Mouse (Mus musculus) myocyte (in vitro differentiated cells): Measurements from ENCODE around the gene Rps27rt.

ENCODE experiments used
- CEBPB ChIP-seq: IDR thresholded peaks from 2 replicates; pipeline ENCODE4 v1.6.1; 2011; ENCODE audit warnings: mild to moderate bottlenecking, moderate library complexity; ENCODE audit not compliant: poor library complexity, insufficient read depth, severe bottlenecking
- MAX ChIP-seq: IDR thresholded peaks from one replicate; pipeline ENCODE4 v1.6.1; 2011; ENCODE audit warnings: low read depth, mild to moderate bottlenecking, control low read depth
- MYOD1 ChIP-seq, 3 experiments: IDR thresholded peaks; one replicate each; pipeline ENCODE4 v1.6.1; 2011; ENCODE audit warnings: control low read depth in 2 of 3, low read depth in 2 of 3, mild to moderate bottlenecking in 2 of 3, moderate library complexity in 1 of 3; ENCODE audit not compliant: insufficient read length in 2 of 3, control insufficient read depth in 1 of 3
- MYOG ChIP-seq, 3 experiments: IDR thresholded peaks; one replicate each; pipeline ENCODE4 v1.6.1; 2011; ENCODE audit warnings: control low read depth in 2 of 3, low read depth in 2 of 3, mild to moderate bottlenecking in 2 of 3; ENCODE audit not compliant: insufficient read length in 2 of 3, control insufficient read depth in 1 of 3, insufficient read depth in 1 of 3
- POLR2A ChIP-seq: IDR thresholded peaks from one replicate; pipeline ENCODE4 v1.6.1; 2011; ENCODE audit warnings: low read depth, mild to moderate bottlenecking, control low read depth, moderate library complexity; ENCODE audit not compliant: insufficient read length
- POLR2AphosphoS2 ChIP-seq: IDR thresholded peaks from one replicate; pipeline ENCODE4 v1.6.1; 2011; ENCODE audit warnings: low read depth, control low read depth; ENCODE audit not compliant: insufficient read length
- REST ChIP-seq: IDR thresholded peaks from one replicate; pipeline ENCODE4 v1.6.1; 2011; ENCODE audit warnings: mild to moderate bottlenecking, control low read depth, moderate library complexity; ENCODE audit not compliant: insufficient read depth, insufficient read length
- TCF12 ChIP-seq: IDR thresholded peaks from one replicate; pipeline ENCODE4 v1.6.1; 2011; ENCODE audit warnings: mild to moderate bottlenecking, control low read depth; ENCODE audit not compliant: poor library complexity, insufficient read depth, severe bottlenecking
- TCF3 ChIP-seq: IDR thresholded peaks from one replicate; pipeline ENCODE4 v1.6.1; 2011; ENCODE audit warnings: low read depth, control low read depth; ENCODE audit not compliant: insufficient read length
- USF1 ChIP-seq: IDR thresholded peaks from one replicate; pipeline ENCODE4 v1.6.1; 2011; ENCODE audit warnings: low read depth, mild to moderate bottlenecking, control low read depth, moderate library complexity

- no peak for TF ChIP-seq POLR2A
- TF ChIP-seq MAX = no peak
- no peak for TF ChIP-seq USF1
- no peak for TF ChIP-seq MYOD1 (IDR thresholded peaks at IDR 0.05; ENCODE audit: control insufficient read depth in 1 of 3, insufficient read length in 2 of 3, low read depth in 2 of 3)
- TF ChIP-seq POLR2AphosphoS2 = no peak
- no peak for TF ChIP-seq MYOG (IDR thresholded peaks at IDR 0.05; ENCODE audit: control insufficient read depth in 1 of 3, insufficient read depth in 1 of 3, insufficient read length in 2 of 3, low read depth in 2 of 3)
- TF ChIP-seq CEBPB = no peak
- no peak for TF ChIP-seq TCF3
- TF ChIP-seq REST = no peak
- TF ChIP-seq TCF12 = no peak
Measured at GRCm38 (mm10) chr9:114985741-114986140, 3.2 kb upstream of the Rps27rt start.
